Mouse (Mus musculus): ENCODE measurements at regions not wholly inside any gene's neighbourhood (a gene's known extent, or its start where the extent isn't known, plus 50 kb on each side); places are given as distances from the start of the nearest gene placed in this dataset.

GRCm38 (mm10) chr1:23462411-23462810, 64.8 kb upstream of the Ogfrl1 start:
- CTCF ChIA-PET, result no interaction called here
- ATAC-seq (no peak), DNase-seq (ENCODE audit: low read depth, low spot score) (no peak)
- POLR2A ChIA-PET, result no interaction called here
- TF ChIP-seq CTCF (IDR thresholded peaks at IDR 0.05), result no peak
- in situ Hi-C loops (cut with MboI; ENCODE audit: low pct_unique_long_range_greater_than_20kb), result no loop called here
- H3K27me3 ChIP-seq, result peaks cover 25% of the 10 kb centered on the region

DNA sequence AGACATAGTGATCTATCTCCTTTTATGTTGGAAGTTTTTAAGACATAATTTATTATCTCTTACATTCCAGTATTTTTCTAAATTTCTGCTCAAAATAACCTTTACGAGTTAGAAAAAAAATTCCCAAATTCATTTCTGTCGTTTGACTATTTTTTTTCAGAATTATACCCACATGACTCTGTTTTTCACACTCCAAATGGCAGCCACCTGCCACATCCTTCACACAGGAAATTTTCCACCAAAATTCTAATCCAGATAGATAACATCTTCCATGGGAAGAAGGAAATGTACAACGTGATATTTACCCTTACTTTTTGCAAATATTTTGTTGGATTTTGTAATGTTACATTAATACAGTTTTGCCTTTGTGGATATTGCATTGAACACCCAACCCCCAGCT, 66.5 kb upstream of the Ogfrl1 start:
- no peak for TF ChIP-seq CTCF (IDR thresholded peaks at IDR 0.05)
- ChIA-PET POLR2A (no interaction called here), CTCF (no interaction called here)
- peaks cover 31% of the 10 kb centered on the region for H3K27me3 ChIP-seq
- in situ Hi-C loops (cut with MboI; ENCODE audit: low pct_unique_long_range_greater_than_20kb), result no loop called here
- ATAC-seq (no peak), DNase-seq (ENCODE audit: low read depth, low spot score) (no peak)

DNA sequence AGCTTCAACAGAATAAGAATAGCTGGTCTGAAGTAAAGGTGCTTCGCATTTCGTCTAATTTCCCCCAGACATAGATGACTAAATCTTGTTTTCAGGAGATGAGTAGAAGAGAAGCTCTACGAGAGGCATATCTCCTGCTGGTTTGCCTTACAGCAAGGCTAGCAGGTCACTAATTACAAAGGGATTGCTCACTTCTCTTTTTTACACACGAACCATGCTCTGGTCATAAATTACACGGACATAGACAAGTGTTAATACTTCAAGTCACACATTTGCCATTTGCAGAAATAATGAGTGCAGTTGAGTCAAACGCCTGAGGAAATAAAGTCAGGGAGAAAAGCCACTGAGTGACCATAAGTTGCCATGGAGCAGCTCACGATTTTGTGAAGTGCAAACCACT, 68.8 kb upstream of the Ogfrl1 start:
- ATAC-seq (no peak), DNase-seq (ENCODE audit: low read depth, low spot score) (no peak)
- peaks cover 31% of the 10 kb centered on the region for H3K27me3 ChIP-seq
- TF ChIP-seq CTCF (IDR thresholded peaks at IDR 0.05), result no peak
- in situ Hi-C loops (cut with MboI; ENCODE audit: low pct_unique_long_range_greater_than_20kb), result no loop called here
- ChIA-PET CTCF (no interaction called here), POLR2A (no interaction called here)

- peaks cover 31% of the 10 kb centered on the region for H3K27me3 ChIP-seq
- POLR2A ChIA-PET, result no interaction called here
- CTCF ChIA-PET, result no interaction called here
- TF ChIP-seq CTCF (IDR thresholded peaks at IDR 0.05), result no peak
- no peak for DNase-seq (ENCODE audit: low read depth, low spot score)
- no peak for ATAC-seq
- in situ Hi-C loops (cut with MboI; ENCODE audit: low pct_unique_long_range_greater_than_20kb), result no loop called here
Measured at GRCm38 (mm10) chr1:23467405-23467804, 69.8 kb upstream of the Ogfrl1 start.

DNA sequence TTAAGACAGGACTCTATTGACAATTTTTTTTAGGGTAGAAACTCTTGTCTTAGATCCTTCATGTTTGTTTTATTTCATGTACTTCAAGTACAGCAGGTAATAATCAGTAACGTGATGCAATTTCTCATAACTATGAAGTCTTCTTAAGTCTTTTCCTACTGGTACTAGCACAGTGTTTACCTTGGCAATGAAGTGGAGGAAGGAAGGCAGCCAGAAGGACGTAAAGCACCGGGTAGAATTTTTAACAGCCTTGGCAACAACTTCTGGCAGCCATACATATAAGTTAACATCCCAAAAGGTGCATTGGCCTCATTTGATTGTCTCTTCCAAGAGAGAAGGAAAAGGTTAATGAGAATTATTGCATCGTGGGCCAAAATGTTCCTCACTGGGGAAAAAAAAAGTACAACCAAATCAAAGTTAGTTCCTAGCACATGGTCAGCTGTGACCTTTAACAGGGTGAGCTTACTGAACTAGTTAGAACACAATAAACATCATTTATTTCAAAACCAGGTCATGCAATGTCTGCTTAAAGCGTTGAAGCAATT, 83.3 kb upstream of the Ogfrl1 start:
- peaks cover 16% of the 10 kb centered on the region for H3K27me3 ChIP-seq
- ATAC-seq (no peak), DNase-seq (ENCODE audit: low read depth, low spot score) (no peak)
- POLR2A ChIA-PET, result no interaction called here
- in situ Hi-C loops (cut with MboI; ENCODE audit: low pct_unique_long_range_greater_than_20kb), result no loop called here
- CTCF ChIA-PET, result no interaction called here
- no peak for TF ChIP-seq CTCF (IDR thresholded peaks at IDR 0.05)

DNA sequence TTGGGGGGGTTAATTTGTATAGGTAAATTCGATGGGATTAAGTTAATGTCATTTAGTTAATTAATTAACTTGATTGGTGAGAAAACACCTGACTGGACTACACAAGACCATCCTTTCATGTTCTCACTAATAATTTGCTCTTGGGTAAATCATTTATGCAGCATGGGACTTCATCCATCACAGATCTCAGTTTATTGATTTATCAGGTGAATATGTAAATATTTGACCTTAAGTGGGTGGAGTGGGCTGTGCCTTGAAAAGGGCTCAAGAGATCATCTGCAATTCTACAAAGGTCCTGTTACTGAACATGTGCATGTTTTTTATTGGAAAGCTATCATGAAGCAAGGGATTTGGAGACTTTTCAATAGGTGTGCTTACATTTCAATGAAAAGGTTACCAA, 87.0 kb upstream of the Ogfrl1 start:
- no peak for DNase-seq (ENCODE audit: low read depth, low spot score)
- POLR2A ChIA-PET, result no interaction called here
- in situ Hi-C loops (cut with MboI; ENCODE audit: low pct_unique_long_range_greater_than_20kb), result no loop called here
- no peak for TF ChIP-seq CTCF (IDR thresholded peaks at IDR 0.05)
- peaks cover 31% of the 10 kb centered on the region for H3K27me3 ChIP-seq
- CTCF ChIA-PET, result no interaction called here
- no peak for ATAC-seq

DNA sequence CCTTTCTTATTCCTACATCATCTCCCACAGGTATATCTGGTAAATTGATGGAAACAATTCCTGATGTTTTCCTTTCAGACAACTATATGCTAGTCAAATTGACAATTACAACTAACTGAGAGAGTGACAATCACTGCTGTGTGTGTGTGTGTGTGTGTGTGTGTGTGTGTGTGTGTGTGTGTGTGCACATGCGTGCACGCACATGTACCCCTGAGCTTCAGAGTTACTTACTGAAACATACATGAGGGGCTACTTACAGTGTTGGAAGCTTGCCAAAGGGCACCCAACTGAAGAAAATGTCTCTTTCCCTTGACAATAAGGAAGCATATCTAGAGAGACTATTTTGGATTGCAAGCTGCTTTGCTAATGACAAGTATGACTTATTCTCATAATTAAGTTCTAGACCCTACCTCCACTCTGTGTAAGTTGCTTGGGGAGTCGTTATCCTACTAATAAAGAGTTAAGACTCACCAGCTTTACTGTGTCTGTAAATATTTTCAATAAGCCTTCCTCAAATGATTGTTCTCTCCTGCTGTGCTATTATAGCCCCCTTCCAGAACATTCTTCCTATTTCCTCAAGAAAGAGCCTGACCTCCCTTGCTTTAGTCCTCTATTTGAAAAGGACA, 87.7 kb upstream of the Ogfrl1 start:
- peaks cover 36% of the 10 kb centered on the region for H3K27me3 ChIP-seq
- CTCF ChIA-PET, result no interaction called here
- no peak for TF ChIP-seq CTCF (IDR thresholded peaks at IDR 0.05)
- ATAC-seq (no peak), DNase-seq (ENCODE audit: low read depth, low spot score) (no peak)
- in situ Hi-C loops (cut with MboI; ENCODE audit: low pct_unique_long_range_greater_than_20kb), result no loop called here
- POLR2A ChIA-PET, result no interaction called here

- CTCF ChIA-PET, result no interaction called here
- no peak for ATAC-seq
Measured at GRCm38 (mm10) chr1:23487031-23487430, 89.5 kb upstream of the Ogfrl1 start.

DNA sequence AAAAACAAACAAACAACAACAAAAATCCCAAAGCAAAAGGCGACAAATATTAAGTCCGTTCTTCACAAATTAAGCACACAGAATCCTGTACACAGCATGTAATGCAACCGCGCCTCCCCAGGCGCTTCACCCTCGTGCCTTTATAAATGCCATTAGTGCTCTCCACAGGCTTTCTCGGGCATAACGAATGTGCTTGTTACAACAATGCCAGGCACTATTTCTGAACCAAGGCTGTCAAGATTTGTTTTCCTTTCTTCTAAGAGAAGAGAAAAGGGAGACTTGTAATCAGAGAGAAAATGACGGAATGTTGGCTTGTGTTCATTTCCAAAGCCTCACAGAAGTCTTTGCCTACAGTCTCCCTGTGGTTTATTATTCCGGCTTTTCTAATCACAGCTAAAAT, 93.1 kb upstream of the Ogfrl1 start:
- no peak for TF ChIP-seq CTCF (IDR thresholded peaks at IDR 0.05)
- POLR2A ChIA-PET, result no interaction called here
- in situ Hi-C loops (cut with MboI; ENCODE audit: low pct_unique_long_range_greater_than_20kb), result loop anchor here (10.0 kb wide), 1 partner anchor 166 kb away; no protein-coding TSS in a partner anchor

More at GRCm38 (mm10) chr1:23487031-23487430, 89.5 kb upstream of the Ogfrl1 start:
- TF ChIP-seq CTCF (IDR thresholded peaks at IDR 0.05), result no peak
- no peak for DNase-seq (ENCODE audit: low read depth, low spot score)
- peaks cover 39% of the 10 kb centered on the region for H3K27me3 ChIP-seq
- POLR2A ChIA-PET, result no interaction called here
- in situ Hi-C loops (cut with MboI; ENCODE audit: low pct_unique_long_range_greater_than_20kb), result no loop called here

GRCm38 (mm10) chr1:23491041-23491440, 93.5 kb upstream of the Ogfrl1 start:
- ATAC-seq (no peak), DNase-seq (ENCODE audit: low read depth, low spot score) (no peak)
- H3K27me3 ChIP-seq, result peaks cover 32% of the 10 kb centered on the region
- no peak for TF ChIP-seq CTCF (IDR thresholded peaks at IDR 0.05)
- POLR2A ChIA-PET, result no interaction called here
- CTCF ChIA-PET, result no interaction called here
- in situ Hi-C loops (cut with MboI; ENCODE audit: low pct_unique_long_range_greater_than_20kb), result loop anchor here (10.0 kb wide), 1 partner anchor 166 kb away; no protein-coding TSS in a partner anchor

More for the DNA sequence above, 93.1 kb upstream of the Ogfrl1 start:
- DNase-seq (ENCODE audit: low read depth, low spot score) (no peak), ATAC-seq (no peak)
- H3K27me3 ChIP-seq, result peaks cover 35% of the 10 kb centered on the region
- CTCF ChIA-PET, result no interaction called here

- CTCF ChIA-PET, result no interaction called here
- DNase-seq (ENCODE audit: low read depth, low spot score) (no peak), ATAC-seq (no peak)
- POLR2A ChIA-PET, result no interaction called here
- no peak for TF ChIP-seq CTCF (IDR thresholded peaks at IDR 0.05)
- H3K27me3 ChIP-seq, result peaks cover 25% of the 10 kb centered on the region
- in situ Hi-C loops (cut with MboI; ENCODE audit: low pct_unique_long_range_greater_than_20kb), result loop anchor here (10.0 kb wide), 1 partner anchor 168 kb away; no protein-coding TSS in a partner anchor
Measured at GRCm38 (mm10) chr1:23492981-23493380, 95.4 kb upstream of the Ogfrl1 start.

GRCm38 (mm10) chr1:23495412-23495811, 97.8 kb upstream of the Ogfrl1 start:
- H3K27me3 ChIP-seq, result peaks cover 11% of the 10 kb centered on the region
- in situ Hi-C loops (cut with MboI; ENCODE audit: low pct_unique_long_range_greater_than_20kb), result loop anchor here (10.0 kb wide), 1 partner anchor 171 kb away; no protein-coding TSS in a partner anchor

More at GRCm38 (mm10) chr1:23495412-23495811, 97.8 kb upstream of the Ogfrl1 start:
- DNase-seq (ENCODE audit: low read depth, low spot score) (no peak), ATAC-seq (no peak)
- TF ChIP-seq CTCF (IDR thresholded peaks at IDR 0.05), result peak; percentile 31
- ChIA-PET POLR2A (no interaction called here), CTCF (interaction anchor here (1.0 kb wide), 1 partner anchor 11 kb away, joined by 3 read pairs; no protein-coding TSS in a partner anchor)

Measured in Patski (cell line).